Mouse (Mus musculus) lung, postnatal 4 days (tissue): ENCODE measurements around the gene Cdk16.
A peak's percentile ranks its signal among the peaks of the same experiment; 100 is the strongest.

Source experiments
- DNase-seq, 2 experiments: peaks; one replicate each; pipeline ENCODE4 v3.0.0; 2021

The Cdk16 gene

DNA sequence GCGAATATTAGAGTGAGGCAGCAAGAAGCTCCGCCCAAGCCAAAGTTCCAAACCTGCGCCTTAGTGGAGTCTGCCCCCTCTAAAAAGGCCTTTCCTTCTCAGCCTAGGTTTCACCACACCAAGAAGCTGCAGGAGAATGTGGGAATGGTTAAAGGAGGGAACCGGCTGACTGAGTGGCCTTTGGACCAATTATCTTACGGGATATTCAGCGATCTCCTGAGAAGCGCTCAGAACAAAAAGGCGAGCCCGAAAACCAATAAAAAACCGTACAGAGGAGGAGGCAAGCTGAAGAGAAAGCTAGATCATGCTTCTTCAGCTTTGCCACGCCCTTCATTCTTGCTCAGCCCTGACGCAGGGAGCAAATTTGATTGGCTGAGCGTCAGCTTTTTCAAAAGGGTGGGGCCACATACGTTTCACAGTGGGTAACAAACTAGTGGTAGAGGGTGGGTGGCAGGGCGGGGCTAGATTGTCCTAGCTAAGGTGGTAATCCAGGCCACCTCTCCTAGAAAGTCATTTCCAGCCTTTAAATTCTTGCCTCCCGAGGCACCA is at the start of gene Cdk16:
Gene Cdk16, plus strand, starts transcription at position 436 of the 549 bp plus-strand sequence.
- DNase-seq, result peak; percentile 89 to 92

DNA sequence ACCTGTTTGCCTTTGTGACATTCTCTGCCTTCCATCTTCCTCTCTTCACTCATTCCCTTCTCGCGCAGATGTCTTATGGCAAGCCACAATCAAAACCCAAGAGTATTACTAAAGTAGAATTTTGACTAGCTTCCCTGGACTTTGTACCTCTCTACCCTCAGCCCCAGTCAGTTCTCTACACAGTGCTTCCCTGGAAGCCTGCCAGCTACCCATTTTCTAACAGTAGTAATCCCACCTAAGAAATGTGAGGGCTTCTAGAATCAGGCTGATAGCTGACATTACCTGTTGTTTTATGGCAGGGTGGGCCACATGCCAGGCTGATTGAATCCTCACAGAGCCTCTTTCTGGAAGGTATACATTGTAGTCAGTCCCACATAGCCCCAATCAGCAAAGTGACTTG is 49.6 kb upstream of the Cdk16 start:
- no peak for DNase-seq

DNA sequence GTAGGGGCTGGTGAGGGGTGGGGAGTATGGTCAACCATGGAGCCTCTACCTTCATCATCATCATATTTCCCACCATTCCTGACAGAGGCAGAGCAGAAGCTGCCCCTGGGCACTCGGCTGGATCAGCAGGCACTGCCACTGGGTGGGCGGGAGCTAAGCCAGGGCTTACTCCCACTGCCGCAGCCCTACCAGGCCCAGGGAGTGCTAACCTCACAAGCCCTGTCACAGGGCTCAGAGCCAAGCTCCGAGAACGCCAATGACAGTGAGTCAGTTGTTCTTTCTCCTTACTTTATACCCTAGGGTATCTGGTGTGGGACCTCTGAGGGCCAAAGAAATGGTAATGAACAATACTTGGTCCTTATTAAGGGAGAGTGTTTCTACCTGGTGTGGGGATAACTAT is 43.0 kb upstream of the Cdk16 start:
- DNase-seq, result no peak

DNA sequence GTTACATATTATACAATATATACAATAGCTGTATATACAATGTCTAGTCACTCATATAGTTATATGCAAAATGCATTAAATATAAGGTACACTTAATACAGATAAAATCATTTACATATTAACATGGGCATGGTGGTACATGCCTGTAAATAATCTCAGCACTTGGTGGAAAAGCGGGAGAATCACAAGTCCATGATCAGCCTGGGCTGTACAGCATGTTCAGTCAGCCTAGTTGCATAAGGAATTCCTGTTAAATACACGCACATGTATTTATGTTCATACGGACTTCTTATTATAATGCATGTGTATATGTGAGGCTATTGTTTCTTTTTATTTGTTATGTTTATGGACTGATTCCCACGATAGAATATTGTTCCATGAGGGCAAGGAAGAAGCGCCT is 30.2 kb upstream of the Cdk16 start:
- no peak for DNase-seq

DNA sequence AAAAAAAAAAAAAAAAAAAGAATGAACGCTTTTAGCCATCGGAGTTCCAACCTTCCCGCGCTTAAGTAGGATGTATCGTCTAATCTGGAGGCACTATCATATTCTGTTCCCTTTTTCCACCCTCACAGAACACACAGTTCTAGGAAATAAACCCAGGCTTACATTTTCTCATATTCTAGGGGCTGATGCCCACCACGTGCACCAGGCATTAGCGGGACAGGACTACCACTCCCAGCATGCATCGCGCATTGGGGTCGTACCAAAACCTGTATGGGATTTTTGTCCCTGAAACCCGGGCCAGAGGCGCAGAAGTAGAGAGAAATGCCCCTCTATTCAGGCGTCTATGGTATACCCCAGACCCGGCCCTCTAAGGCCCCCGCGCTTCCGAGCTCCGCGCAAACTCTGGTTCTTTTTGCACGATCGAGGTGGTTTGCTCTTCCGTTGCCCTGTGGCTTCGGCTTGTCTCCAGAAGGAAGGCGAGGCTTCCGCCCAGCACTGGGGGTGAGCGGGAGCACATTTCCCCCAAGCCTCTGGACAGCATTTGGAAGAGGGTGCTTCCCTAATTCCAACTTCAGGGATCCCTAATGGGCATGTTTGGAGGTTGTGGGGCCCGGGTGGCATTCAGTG is 29.6 kb upstream of the Cdk16 start, which contains the start of gene Uba1:
Gene Uba1, plus strand, starts transcription at position 301 of the 627 bp plus-strand sequence.
- DNase-seq, result peak; percentile 79 to 83

DNA sequence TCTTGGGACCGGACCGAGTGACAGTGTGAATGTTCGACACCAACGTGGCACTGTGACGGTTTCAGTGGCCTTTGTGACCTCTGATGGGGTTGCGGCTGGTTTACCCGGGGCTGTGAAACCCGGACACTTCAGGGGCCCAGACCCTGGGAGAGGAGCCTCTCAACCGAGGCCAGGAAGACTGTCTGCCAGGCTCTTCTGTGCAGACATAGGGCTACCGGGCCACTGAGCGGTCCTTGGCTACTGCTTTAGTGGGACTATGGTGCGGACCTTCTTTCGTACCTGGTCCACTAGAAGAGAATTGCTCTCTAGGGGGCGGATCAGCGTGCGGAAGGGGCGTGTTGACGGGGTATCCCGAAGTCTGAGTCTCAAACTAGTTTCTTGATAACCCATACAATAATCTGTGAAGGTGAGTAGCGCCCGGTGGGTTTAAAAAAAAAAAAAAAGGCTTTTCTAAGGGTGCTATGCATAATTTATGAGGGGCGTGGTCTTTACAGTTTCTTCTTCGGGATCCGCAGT is 28.8 kb upstream of the Cdk16 start:
- no peak for DNase-seq

DNA sequence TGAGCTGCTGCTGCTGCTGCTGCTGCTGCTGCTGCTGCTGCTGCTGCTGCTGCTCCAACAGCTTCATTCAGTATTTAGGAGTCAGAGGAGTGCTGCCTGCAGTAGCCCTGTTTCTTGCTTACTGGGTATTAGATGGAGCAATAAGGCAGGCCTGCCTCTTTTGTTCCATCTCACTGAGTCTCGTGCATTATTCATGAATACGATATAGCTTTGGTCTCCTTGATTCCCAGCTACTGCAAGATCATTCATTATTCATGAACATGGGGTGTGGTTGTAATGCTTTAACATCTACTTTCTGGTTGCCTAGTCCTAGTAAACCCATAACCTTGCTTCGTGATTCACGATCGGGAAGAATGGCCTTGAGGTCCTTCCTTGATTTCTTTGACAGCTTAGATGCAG is 25.4 kb upstream of the Cdk16 start:
- no peak for DNase-seq

DNA sequence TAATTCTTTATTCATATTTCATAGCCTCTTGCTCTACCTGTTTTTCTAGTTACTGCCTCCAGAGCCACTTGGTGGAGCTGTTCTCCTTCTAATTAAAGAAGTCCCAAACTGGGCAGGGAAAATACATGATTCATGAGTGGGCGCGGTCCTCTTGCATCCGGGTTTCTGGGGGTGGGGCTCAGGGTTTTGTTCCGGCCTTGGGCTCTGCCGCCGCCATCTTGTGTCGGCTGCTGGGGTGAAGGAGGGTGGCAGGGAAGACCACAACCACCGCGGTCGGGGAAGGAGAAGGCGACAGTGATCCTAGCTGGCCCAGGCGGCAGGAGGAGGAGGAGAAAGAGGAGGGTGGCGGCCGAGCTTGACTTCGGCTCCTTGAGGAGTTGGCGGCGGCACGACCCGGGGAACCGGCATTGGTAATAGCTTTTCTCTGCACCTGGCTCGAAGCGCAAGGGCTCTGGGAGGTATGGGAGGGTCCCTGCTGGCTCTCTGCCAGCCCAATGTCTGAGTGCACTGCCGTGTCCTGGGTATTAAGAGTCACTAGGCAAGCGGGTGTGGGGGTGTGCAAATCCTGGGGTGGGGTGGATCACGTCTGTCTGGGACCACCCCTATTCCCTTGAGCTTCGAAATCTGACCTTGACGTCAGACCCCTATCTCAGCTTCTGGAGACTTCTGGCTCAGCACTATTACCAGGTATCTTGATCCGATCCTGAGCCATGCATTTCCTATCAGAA is 24.9 kb upstream of the Cdk16 start:
- DNase-seq, result peak; percentile 87 to 88

DNA sequence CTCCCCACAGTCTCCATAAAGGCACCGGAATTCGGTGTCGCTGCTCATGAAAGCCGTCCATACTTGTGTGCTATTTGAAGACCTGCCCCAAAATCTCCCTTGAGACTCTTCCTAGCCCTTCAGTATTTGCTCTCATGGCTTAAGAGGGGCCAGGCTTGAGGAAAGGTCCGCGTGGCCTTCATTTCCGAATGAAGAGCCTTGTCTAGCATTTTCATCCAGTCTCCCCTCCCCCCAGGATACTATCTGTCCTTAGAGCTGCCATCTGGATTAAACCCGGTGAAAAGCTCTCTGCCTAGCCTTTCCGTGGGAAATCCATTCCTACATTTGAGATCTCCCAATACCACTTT is 24.3 kb upstream of the Cdk16 start:
- no peak for DNase-seq

DNA sequence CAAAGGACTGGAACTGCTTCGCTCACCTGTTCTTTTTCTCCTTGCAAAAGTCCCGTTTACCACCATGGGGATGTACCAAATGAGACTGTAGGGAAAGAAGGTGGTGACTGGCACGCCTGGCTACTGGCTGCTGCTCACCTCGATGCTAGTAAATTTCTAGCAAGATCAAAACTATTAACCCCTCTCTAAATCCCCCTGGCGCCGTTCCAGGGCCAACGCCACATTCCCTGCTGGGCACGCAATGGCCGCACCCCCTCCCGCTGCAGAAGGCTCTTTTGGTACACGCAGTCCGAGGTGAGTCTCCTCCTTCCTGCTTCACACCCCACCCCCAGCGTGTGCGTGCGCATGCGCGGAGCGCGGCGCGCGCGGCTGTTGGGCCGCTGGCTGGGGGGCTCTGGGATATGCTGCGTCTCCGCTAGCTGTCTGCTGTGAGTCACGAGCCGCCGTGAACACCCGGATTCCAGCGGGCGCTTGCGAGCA is 354 bp downstream of the Cdk16 start:
- peak; percentile 84 to 92 for DNase-seq

DNA sequence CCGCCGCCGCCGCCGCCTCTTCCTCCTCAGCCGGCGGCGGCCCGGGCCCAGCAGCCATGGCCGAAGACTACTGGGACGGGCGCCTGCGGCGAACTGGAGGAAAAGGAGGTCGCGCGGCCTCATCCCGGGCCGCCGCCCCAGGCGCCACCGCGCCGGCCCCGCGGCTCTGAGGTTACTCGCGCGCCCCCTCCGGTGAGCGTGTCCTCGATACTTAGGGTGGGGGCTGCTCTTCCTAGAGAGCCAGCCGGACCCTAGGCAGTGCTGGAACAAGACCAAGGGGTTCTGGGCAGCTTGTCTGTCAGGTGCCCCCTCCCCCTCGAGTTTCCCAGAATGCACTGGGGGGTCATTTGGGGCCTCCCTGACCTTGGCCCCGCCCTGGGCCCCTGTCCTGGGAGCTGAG is 861 bp downstream of the Cdk16 start:
- peak; percentile 71 for DNase-seq

DNA sequence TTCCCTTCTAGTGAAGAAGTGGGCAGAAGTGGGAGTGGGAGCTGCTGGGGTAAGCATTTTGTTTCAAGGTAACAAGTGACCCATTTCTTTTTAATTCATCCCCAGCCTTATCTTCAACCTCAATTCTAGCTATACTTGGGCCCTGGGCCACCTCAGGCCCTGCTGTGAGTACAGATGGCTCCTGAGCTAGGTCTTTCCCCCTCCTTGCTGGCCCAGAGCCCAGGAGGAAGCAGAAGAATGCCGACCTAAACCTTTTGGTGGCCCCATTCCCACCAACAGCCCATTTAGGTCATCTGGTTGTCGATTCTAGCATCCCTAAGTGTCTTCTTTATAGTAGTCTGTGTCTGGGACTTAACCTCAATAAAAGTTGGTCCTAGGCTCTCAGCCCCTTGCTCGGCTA is 3.8 kb downstream of the Cdk16 start:
- no peak for DNase-seq

DNA sequence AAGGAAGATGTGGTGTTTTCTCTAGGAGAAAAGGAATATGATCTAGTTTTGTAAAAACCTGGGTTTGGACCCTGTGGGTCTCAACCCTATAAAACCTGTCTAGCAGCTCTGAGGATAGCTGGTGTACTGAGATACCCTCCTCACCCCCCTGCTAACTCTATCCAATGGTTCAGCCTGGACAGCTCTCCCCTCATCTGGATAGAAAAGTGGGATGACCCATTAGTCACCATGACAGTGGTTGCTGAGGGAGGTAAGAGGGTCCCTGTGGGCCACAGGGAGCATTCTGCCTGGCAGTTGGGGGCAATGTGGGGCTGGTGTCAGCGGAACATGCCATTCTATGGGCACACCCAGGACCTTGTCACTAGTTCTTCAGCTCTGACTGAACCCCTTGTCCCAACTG is 4.9 kb downstream of the Cdk16 start:
- no peak for DNase-seq

DNA sequence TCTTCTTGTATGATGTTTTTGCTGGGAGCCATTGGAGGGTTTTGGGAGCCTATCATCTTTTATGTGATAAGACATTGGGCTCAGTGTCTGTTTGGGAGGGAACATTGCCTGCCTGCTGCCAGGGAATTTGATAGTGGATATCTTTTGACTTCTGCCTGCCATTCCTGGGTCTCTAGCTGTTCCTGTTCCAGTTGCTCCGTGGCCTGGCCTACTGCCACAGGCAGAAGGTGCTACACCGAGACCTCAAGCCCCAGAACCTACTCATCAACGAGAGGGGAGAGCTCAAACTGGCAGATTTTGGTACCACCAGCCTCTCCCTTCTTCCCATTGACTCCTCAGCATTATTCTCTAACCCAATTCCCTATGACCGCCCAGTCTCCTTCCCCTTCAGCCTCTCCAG is 8.1 kb downstream of the Cdk16 start:
- no peak for DNase-seq

DNA sequence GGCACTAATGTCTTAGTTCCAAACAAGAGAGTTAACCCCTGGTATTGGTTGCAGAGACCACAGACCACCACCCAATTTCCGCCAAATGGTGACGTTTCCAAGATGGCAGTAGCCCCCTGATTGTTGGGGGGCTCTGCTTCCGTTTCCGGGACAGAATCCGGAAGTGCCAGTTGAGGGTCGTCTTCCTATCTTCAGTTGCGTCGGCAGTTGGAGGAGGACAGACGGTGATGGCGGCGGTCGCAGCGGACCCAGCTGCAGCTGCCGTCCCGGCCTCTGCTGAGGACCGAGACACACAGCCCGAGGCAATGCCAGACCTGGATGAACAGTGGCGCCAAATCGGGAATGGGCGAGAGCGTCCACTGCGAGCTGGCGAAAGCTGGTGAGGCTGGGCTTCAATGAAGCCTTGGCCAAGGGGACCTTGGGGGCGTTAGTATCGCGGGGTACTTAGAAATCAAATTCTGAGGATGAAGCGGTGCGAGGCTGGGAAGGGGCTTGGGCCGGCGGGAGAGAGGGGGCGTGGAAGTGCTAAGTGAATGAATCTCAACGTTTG is 16.1 kb downstream of the Cdk16 start, which contains the start of gene Usp11:
Gene Usp11, plus strand, starts transcription at position 166 of the 550 bp plus-strand sequence.
- DNase-seq, result peak; percentile 36 to 54

DNA sequence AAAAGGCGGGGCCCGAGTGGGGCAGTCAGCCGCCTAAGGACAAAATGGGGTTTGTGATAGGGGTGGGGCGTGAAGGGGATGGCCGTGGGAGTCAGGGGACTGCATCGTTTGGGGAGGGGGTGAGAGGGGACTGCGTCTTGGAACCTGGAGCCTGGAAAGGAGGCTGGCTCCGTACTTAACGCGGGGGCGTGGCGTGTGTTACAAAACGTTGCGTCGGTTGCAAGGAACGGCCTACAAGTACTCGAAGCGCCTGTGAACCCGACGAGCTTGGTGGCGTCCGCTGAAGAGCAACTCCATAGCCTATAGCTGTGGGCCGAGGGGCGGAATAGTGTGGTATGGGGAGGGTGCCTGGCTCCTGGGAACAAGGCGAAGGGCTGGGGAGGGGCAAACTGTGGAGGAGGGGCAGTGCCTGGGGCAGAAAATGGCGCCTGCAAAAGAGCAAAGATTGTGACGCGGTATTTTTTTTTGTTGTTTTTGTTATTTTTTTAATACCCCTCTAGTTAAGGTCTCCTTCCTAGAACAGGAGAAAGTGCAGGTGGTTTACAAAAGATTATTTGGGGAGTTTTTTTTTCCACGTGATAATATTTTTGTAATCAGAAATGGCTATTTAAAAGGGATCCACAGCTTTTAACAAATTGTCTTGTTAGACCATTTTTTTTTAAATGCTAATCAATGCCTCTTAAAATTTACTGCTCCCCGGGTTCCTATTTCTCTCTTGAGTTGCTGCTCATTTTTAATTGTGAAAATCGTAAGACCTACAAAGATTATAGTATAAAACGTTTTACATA is 16.7 kb downstream of the Cdk16 start:
- peak; percentile 86 to 94 for DNase-seq

DNA sequence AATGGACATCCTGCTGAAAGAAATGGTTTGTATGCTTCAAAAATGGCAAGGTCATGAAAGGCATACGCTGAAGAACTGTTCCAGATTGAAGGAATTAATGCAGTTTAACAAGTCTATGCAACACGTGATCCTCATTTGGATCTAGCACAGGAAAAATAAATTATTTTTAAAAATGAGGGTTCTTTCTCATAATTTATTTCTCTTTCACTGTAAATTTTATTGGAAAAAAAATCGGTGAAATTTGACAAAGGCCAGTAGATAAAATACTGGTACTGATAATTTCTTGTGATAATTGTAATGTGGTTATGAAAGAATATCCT is 17.3 kb downstream of the Cdk16 start:
- DNase-seq, result no peak

DNA sequence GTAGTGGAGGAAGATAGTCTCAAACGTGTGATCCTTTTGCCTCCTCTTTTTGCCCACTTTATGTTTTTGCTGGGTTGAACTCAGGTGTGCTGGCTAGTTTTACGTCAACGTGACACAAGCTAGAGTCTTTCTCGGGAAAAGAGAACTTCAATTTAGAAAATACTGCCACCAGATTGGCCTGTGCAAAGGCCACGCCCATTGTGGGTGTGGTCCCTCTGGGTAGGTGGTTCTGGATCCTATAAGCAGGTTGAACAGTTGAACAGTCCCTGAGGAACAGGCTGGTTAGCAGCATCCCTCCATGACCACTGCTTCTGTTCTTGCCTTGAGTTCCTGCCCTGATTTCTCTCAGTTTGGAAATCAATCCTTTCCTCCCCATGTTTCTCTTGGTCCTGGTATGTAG is 40.9 kb downstream of the Cdk16 start:
- DNase-seq, result no peak

DNA sequence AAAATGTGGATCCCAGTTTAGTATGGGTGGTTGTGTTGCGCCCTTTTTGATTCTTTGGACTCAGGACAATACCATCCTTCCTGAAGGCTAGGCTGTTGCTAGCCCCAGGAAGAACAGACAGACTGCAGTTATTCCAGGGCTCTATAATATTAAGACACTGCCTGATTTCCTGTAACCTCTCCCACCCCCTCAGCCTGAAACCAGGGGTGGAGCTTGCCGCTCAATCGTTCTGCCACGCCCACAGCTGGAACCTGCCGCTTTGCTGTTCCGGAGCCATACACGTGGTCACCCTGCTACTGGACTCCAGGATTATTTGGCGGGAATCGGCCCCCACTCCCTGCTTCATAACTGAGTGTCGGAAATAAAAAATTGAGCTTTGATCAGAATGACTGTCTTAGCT is 42.3 kb downstream of the Cdk16 start:
- peak; percentile 25 to 31 for DNase-seq

DNA sequence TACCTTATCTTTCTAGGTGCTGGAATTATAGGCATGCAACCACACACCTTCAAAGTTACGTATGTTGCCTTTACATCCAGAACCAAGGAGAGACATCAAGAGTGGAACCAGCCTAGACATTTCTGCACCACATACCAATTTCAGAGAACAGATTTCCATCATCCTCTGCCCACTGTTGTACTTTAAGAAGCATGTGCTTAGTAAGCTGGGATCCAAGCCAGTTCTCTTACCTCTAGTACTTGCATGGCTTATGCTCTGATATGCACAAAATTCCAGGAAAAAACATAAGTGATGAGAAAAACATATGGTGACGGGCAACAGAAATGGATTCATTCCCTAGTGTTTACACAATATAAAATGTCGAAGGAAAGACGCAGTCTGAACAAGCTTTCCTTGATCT is 48.7 kb downstream of the Cdk16 start:
- no peak for DNase-seq

DNA sequence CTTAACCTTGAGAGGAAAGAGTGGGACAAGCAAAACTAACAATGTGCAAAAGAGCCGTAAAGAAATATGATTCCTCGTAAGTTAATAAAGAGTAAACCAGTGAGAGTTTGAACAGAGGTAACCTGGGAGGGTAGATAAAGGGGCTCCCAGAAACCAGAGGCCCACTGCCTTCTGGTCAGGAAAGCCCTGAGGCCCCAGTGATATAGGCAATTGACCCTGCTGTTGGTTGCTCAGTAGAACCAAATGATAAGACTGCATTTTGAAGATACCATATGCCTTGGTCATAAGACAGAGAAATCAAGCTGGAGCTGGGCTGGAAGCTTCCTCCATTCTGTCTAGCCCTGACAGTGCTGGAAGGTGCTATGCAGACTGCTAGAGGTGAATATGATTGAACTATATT is 61.1 kb downstream of the Cdk16 start:
- DNase-seq, result no peak
